Mouse (Mus musculus): ENCODE measurements around the gene Rab40b. TPM values are rescaled to one million over a fixed set of nuclear protein-coding genes. Genes with fewer than 3 reads are reported as not detected.

Rab40b gene
- polyA plus RNA-seq (2012; rRNA removed) = 9.2 and 9.4 TPM in 2 replicates

- peak; percentile 97 for DNase-seq (ENCODE audit: low read depth)
Observed at GRCm38 (mm10) chr11:121387750-121388553, at the start of gene Rab40b. Gene Rab40b (minus strand): TSS chr11:121388251.

- DNase-seq (ENCODE audit: low read depth) = no peak
Observed at GRCm38 (mm10) chr11:121437236-121437635, 49.2 kb upstream of the Rab40b start.

GRCm38 (mm10) chr11:121434156-121435155 is 46.4 kb upstream of the Rab40b start, which contains the start of gene Fn3k:
Gene Fn3k (plus strand): TSS chr11:121434913.
- DNase-seq (ENCODE audit: low read depth) = no peak

GRCm38 (mm10) chr11:121433397-121433796 is 45.3 kb upstream of the Rab40b start:
- DNase-seq (ENCODE audit: low read depth) = no peak

- DNase-seq (ENCODE audit: low read depth) = no peak
Observed at GRCm38 (mm10) chr11:121421553-121422173, 33.6 kb upstream of the Rab40b start.

GRCm38 (mm10) chr11:121420830-121421552 is 32.9 kb upstream of the Rab40b start, which contains the start of gene Fn3krp:
Gene Fn3krp (plus strand): TSS chr11:121421401.
- DNase-seq (ENCODE audit: low read depth) = peak; percentile 90

- DNase-seq (ENCODE audit: low read depth) = no peak
Observed at GRCm38 (mm10) chr11:121420379-121420778, 32.3 kb upstream of the Rab40b start.

- DNase-seq (ENCODE audit: low read depth) = no peak
Observed at GRCm38 (mm10) chr11:121418932-121419331, 30.9 kb upstream of the Rab40b start.

GRCm38 (mm10) chr11:121417971-121418370 is 29.9 kb upstream of the Rab40b start:
- no peak for DNase-seq (ENCODE audit: low read depth)

GRCm38 (mm10) chr11:121415351-121415750 is 27.3 kb upstream of the Rab40b start:
- no peak for DNase-seq (ENCODE audit: low read depth)

GRCm38 (mm10) chr11:121414762-121415161 is 26.7 kb upstream of the Rab40b start:
- DNase-seq (ENCODE audit: low read depth) = no peak

GRCm38 (mm10) chr11:121407366-121408155 is 19.5 kb upstream of the Rab40b start:
- no peak for DNase-seq (ENCODE audit: low read depth)

- no peak for DNase-seq (ENCODE audit: low read depth)
Observed at GRCm38 (mm10) chr11:121392405-121392804, 4.4 kb upstream of the Rab40b start.

- DNase-seq (ENCODE audit: low read depth) = no peak
Observed at GRCm38 (mm10) chr11:121390793-121391192, 2.7 kb upstream of the Rab40b start.

- DNase-seq (ENCODE audit: low read depth) = no peak
Observed at GRCm38 (mm10) chr11:121388554-121388945, 499 bp upstream of the Rab40b start.

- no peak for DNase-seq (ENCODE audit: low read depth)
Observed at GRCm38 (mm10) chr11:121380294-121380693, 7.8 kb downstream of the Rab40b start.

- no peak for DNase-seq (ENCODE audit: low read depth)
Observed at GRCm38 (mm10) chr11:121378644-121379043, 9.4 kb downstream of the Rab40b start.

- DNase-seq (ENCODE audit: low read depth) = no peak
Observed at GRCm38 (mm10) chr11:121373305-121373704, 14.7 kb downstream of the Rab40b start.

GRCm38 (mm10) chr11:121370337-121370994 is 17.6 kb downstream of the Rab40b start:
- no peak for DNase-seq (ENCODE audit: low read depth)

GRCm38 (mm10) chr11:121369622-121370021 is 18.4 kb downstream of the Rab40b start:
- no peak for DNase-seq (ENCODE audit: low read depth)
